Mouse (Mus musculus) brain, embryonic 14.5 days (tissue): ENCODE results near the gene Srgap2. TPM values are rescaled to one million over a fixed set of nuclear protein-coding genes. Genes with fewer than 3 reads are reported as not detected.

ENCODE experiments used
- DNase-seq: peaks from one replicate; pipeline ENCODE4 v3.0.0-alpha.2; 2011; ENCODE audit warnings: low read depth
- CTCF ChIP-seq: fragments of 200-500 bp; IDR thresholded peaks from 2 replicates; pipeline ENCODE4 v1.5.1; 2012; ENCODE audit warnings: inconsistent platforms, mild to moderate bottlenecking, moderate library complexity, borderline replicate concordance; ENCODE audit not compliant: insufficient read depth, insufficient read length; ENCODE audit errors: extremely low read depth
- POLR2A ChIP-seq: fragments of 200-500 bp; IDR thresholded peaks from 2 replicates; pipeline ENCODE4 v1.6.1; 2012; ENCODE audit warnings: mild to moderate bottlenecking, inconsistent platforms, borderline replicate concordance; ENCODE audit not compliant: poor library complexity, insufficient read depth, insufficient read length, severe bottlenecking; ENCODE audit errors: extremely low read depth
- polyA plus RNA-seq: library from polyadenylated mRNA; depleted of rRNA; stranded (reverse); fragments of >200 nt; gene quantifications from 2 replicates; pipeline ENCODE4 v1.2.3, GENCODE M21; 2012; rRNA removed

Srgap2 gene
- 31.5 and 51.1 TPM in 2 replicates for polyA plus RNA-seq

GRCm38 (mm10) chr1:131527281-131528080 is at the start of gene Srgap2, which contains the start of gene Fam72a:
Gene Srgap2 (minus strand): TSS chr1:131527352.
Gene Fam72a (plus strand): TSS chr1:131527903.
- TF ChIP-seq POLR2A (peak; percentile 46; the same call in 1 of the 2 replicates), CTCF (no peak)

GRCm38 (mm10) chr1:131573721-131574120 is 46.6 kb upstream of the Srgap2 start:
- TF ChIP-seq POLR2A (no peak), CTCF (no peak)
- peak; percentile 51 for DNase-seq

More at GRCm38 (mm10) chr1:131527281-131528080, at the start of gene Srgap2, which contains the start of gene Fam72a:
- DNase-seq, result peak; percentile 100

GRCm38 (mm10) chr1:131570391-131570790 is 43.2 kb upstream of the Srgap2 start:
- TF ChIP-seq CTCF (no peak), POLR2A (no peak)
- no peak for DNase-seq

- no peak for DNase-seq
- TF ChIP-seq POLR2A, result no peak
- TF ChIP-seq CTCF, result no peak
These were observed 42.6 kb upstream of the Srgap2 start for GRCm38 (mm10) chr1:131569721-131570120.

- peak; percentile 55 for DNase-seq
These were observed 38.9 kb upstream of the Srgap2 start for GRCm38 (mm10) chr1:131566056-131566455.

- no peak for TF ChIP-seq CTCF
- no peak for TF ChIP-seq POLR2A
These were observed 34.9 kb upstream of the Srgap2 start for GRCm38 (mm10) chr1:131562081-131562480.

GRCm38 (mm10) chr1:131560500-131560899 is 33.3 kb upstream of the Srgap2 start:
- no peak for DNase-seq
- TF ChIP-seq CTCF, result no peak
- TF ChIP-seq POLR2A, result no peak

More at GRCm38 (mm10) chr1:131562081-131562480, 34.9 kb upstream of the Srgap2 start:
- DNase-seq, result no peak

- TF ChIP-seq POLR2A (no peak), CTCF (peak; percentile 87; the same call in 1 of the 2 replicates)
- DNase-seq, result peak; percentile 96
These were observed 28.1 kb upstream of the Srgap2 start for GRCm38 (mm10) chr1:131555042-131555812.

- DNase-seq, result no peak
- TF ChIP-seq CTCF (no peak), POLR2A (no peak)
These were observed 26.3 kb upstream of the Srgap2 start for GRCm38 (mm10) chr1:131553428-131553827.

- DNase-seq, result no peak
- TF ChIP-seq CTCF, result no peak
These were observed 24.8 kb upstream of the Srgap2 start for GRCm38 (mm10) chr1:131551956-131552355.

GRCm38 (mm10) chr1:131548494-131549365 is 21.6 kb upstream of the Srgap2 start:
- peak; percentile 70 for DNase-seq
- TF ChIP-seq CTCF (peak; percentile 50; the same call in 1 of the 2 replicates), POLR2A (no peak)
